Mouse (Mus musculus) forebrain, embryonic 16.5 days (tissue): Measurements from ENCODE around the gene Rnf40. TPM values are rescaled to one million over a fixed set of nuclear protein-coding genes. Genes with fewer than 3 reads are reported as not detected.

Experiments used
- ATAC-seq: fragments of 200-750 bp; cut with Nextera tagmentation; 2 replicates; pipeline ENCODE4 v1.8.0; 2017; ENCODE audit warnings: mild to moderate bottlenecking, moderate library complexity
- H3K27ac ChIP-seq: fragments of 300-500 bp; sonication (generic); 2 replicates; pipeline ENCODE4 v1.5.1; 2014; ENCODE audit warnings: low read length, control low read depth
- H3K27me3 ChIP-seq: fragments of 300-500 bp; sonication (generic); replicated peaks from 2 replicates; pipeline ENCODE4 v1.6.1; 2014; ENCODE audit warnings: low read length; ENCODE audit not compliant: control insufficient read depth, insufficient read depth
- H3K36me3 ChIP-seq: fragments of 300-500 bp; sonication (generic); 2 replicates; pipeline ENCODE4 v1.6.1; 2014; ENCODE audit not compliant: control insufficient read depth, insufficient read depth
- H3K4me1 ChIP-seq: fragments of 300-500 bp; sonication (generic); replicated peaks from 2 replicates; pipeline ENCODE4 v1.6.1; 2014; ENCODE audit warnings: low read length; ENCODE audit not compliant: control insufficient read depth, insufficient read depth
- H3K4me2 ChIP-seq: fragments of 300-500 bp; sonication (generic); 2 replicates; pipeline ENCODE4 v1.6.1; 2014; ENCODE audit warnings: mild to moderate bottlenecking, low read length, control low read depth
- H3K4me3 ChIP-seq: fragments of 300-500 bp; sonication (generic); replicated peaks from 2 replicates; pipeline ENCODE4 v1.5.1; 2014; ENCODE audit warnings: mild to moderate bottlenecking, low read length, control low read depth
- H3K9ac ChIP-seq: fragments of 300-500 bp; sonication (generic); replicated peaks from 2 replicates; pipeline ENCODE4 v1.6.1; 2014; ENCODE audit warnings: low read depth, low read length, control low read depth
- H3K9me3 ChIP-seq: fragments of 300-500 bp; sonication (generic); 2 replicates; pipeline ENCODE4 v1.6.1; 2016; ENCODE audit warnings: low read length; ENCODE audit not compliant: control insufficient read depth
- WGBS: fragments of 180-500 bp; shearing (Covaris S2); extraction: QIAGEN DNeasy Blood & Tissue Kit; methylation state at CpG from one replicate; pipeline ENCODE4 v1.1.7; 2014; 5-methylcytosine and 5-hydroxymethylcytosine counted together
- polyA plus RNA-seq: library from polyadenylated mRNA; unstranded; fragments of >200 nt; fragmentation: Nextera tagmentation; extraction: Ambion mirVana; gene quantifications from 2 replicates; pipeline ENCODE4 v1.2.1, GENCODE M21; 2015

Gene Rnf40
- polyA plus RNA-seq, 1 experiment from 2014 or later: 62.7 TPM

- H3K27ac ChIP-seq: no peak overlapping the region
- no peak overlapping the region for H3K9ac ChIP-seq
- H3K4me3 ChIP-seq: no peak overlapping the region
- no peaks in the 10 kb centered on the region for H3K9me3 ChIP-seq
- WGBS: 54% methylated on average over 10 of the region's 10 CpGs
- H3K4me1 ChIP-seq: peaks cover 3% of the 10 kb centered on the region; the same call in 1 of the 2 replicates
- no peaks in the 10 kb centered on the region for H3K27me3 ChIP-seq
- H3K4me2 ChIP-seq: no peak overlapping the region
- no peaks in the 10 kb centered on the region for H3K36me3 ChIP-seq
- no peak for ATAC-seq
Observed at GRCm38 (mm10) chr7:127654318-127654717, 65.8 kb downstream of the Rnf40 start.

Other genes starting within 250 kb of the Rnf40 start
- 10.5 and 10.6 TPM in 2 replicates for gene Zfp768, start 243.2 kb upstream of the Rnf40 start, polyA plus RNA-seq
- gene Zfp747, start 212.7 kb upstream of the Rnf40 start, polyA plus RNA-seq: 8.2 and 9.6 TPM in 2 replicates
- 4.2 and 5.1 TPM in 2 replicates for gene 9130019O22Rik, start 201.6 kb upstream of the Rnf40 start, polyA plus RNA-seq
- 5.3 and 6.3 TPM in 2 replicates for gene E430018J23Rik, start 195.1 kb upstream of the Rnf40 start, polyA plus RNA-seq
- gene Zfp764, start 181.9 kb upstream of the Rnf40 start, polyA plus RNA-seq: 5.2 and 5.9 TPM in 2 replicates
- gene Zfp688, start 166.7 kb upstream of the Rnf40 start, polyA plus RNA-seq: 28.4 and 28.6 TPM in 2 replicates
- 14.6 and 17.7 TPM in 2 replicates for gene Zfp689, start 139.6 kb upstream of the Rnf40 start, polyA plus RNA-seq
- gene Prr14, start 129.2 kb upstream of the Rnf40 start, polyA plus RNA-seq: 42.8 and 45.3 TPM in 2 replicates
- 10.2 and 11.8 TPM in 2 replicates for gene Fbrs, start 109.6 kb upstream of the Rnf40 start, polyA plus RNA-seq
- gene Srcap, start 76.8 kb upstream of the Rnf40 start, polyA plus RNA-seq: 46.3 and 51.5 TPM in 2 replicates
- 16.3 and 18.8 TPM in 2 replicates for gene Gm42715, start 69.2 kb upstream of the Rnf40 start, polyA plus RNA-seq
- 4.0 and 6.2 TPM in 2 replicates for gene Tmem265, start 27.4 kb upstream of the Rnf40 start, polyA plus RNA-seq
- 65.2 and 65.7 TPM in 2 replicates for gene Phkg2, start 15.4 kb upstream of the Rnf40 start, polyA plus RNA-seq
- gene Ccdc189, start 172 bp upstream of the Rnf40 start, polyA plus RNA-seq: 10.0 and 10.3 TPM in 2 replicates
- gene Zfp629, start 27.0 kb downstream of the Rnf40 start, polyA plus RNA-seq: 19.4 and 20.4 TPM in 2 replicates
- gene Bcl7c, start 120.2 kb downstream of the Rnf40 start, polyA plus RNA-seq: 30.6 and 33.8 TPM in 2 replicates
- 3.5 and 4.5 TPM in 2 replicates for gene Ctf1, start 124.0 kb downstream of the Rnf40 start, polyA plus RNA-seq
- 0.11 and 0.17 TPM in 2 replicates for gene Ctf2, start 143.4 kb downstream of the Rnf40 start, polyA plus RNA-seq
- gene Fbxl19, start 155.8 kb downstream of the Rnf40 start, polyA plus RNA-seq: 8.0 and 8.4 TPM in 2 replicates
- 9.5 and 9.6 TPM in 2 replicates for gene Orai3, start 181.0 kb downstream of the Rnf40 start, polyA plus RNA-seq
- 19.8 and 20.7 TPM in 2 replicates for gene Setd1a, start 187.9 kb downstream of the Rnf40 start, polyA plus RNA-seq
- not detected in 2 replicates for gene Gm49388, start 196.8 kb downstream of the Rnf40 start, polyA plus RNA-seq
- gene Hsd3b7, start 211.8 kb downstream of the Rnf40 start, polyA plus RNA-seq: 7.3 and 10.7 TPM in 2 replicates
- gene Stx4a, start 235.5 kb downstream of the Rnf40 start, polyA plus RNA-seq: 17.8 and 22.2 TPM in 2 replicates
- gene Stx1b, start 235.8 kb downstream of the Rnf40 start, polyA plus RNA-seq: 37.9 and 50.8 TPM in 2 replicates